Mouse (Mus musculus) MEL (cell line): ENCODE measurements around the gene Bcl11b. TPM values are rescaled to one million over a fixed set of nuclear protein-coding genes. Genes with fewer than 3 reads are reported as not detected.

ENCODE experiments used
- DNase-seq: peaks from one replicate; pipeline ENCODE4 v3.0.0; 2011; ENCODE audit warnings: low read depth, low spot score
- H3K27ac ChIP-seq: 2 replicates; pipeline ENCODE4 v1.5.1; 2012; ENCODE audit warnings: low read depth, mild to moderate bottlenecking, control low read depth, low read length, moderate library complexity; ENCODE audit not compliant: control insufficient read depth
- H3K27me3 ChIP-seq, 2 experiments: fragments of 150-350 bp in 1 of 2; sonication (generic) in 1 of 2; 2 replicates each; pipeline ENCODE4 v1.6.1; 2012; ENCODE audit warnings: low read length in 2 of 2, mild to moderate bottlenecking in 2 of 2, improper control_type of control experiment in 1 of 2, moderate library complexity in 1 of 2; ENCODE audit not compliant: insufficient read depth in 2 of 2, control insufficient read depth in 1 of 2
- H3K36me3 ChIP-seq, 2 experiments: 2 replicates each; pipeline ENCODE4 v1.6.1; 2012 to 2014; ENCODE audit warnings: low read length in 2 of 2, improper control_type of control experiment in 1 of 2, inconsistent platforms in 1 of 2, mild to moderate bottlenecking in 1 of 2; ENCODE audit not compliant: insufficient read depth in 2 of 2, control insufficient read depth in 1 of 2
- H3K4me1 ChIP-seq, 2 experiments: fragments of 150-350 bp in 1 of 2; sonication (generic) in 1 of 2; 2 replicates each; pipeline ENCODE4 v1.6.1; 2012; ENCODE audit warnings: low read length in 2 of 2, improper control_type of control experiment in 1 of 2, mild to moderate bottlenecking in 1 of 2; ENCODE audit not compliant: insufficient read depth in 2 of 2, control insufficient read depth in 1 of 2
- H3K4me3 ChIP-seq, 2 experiments: fragments of 150-350 bp in 1 of 2; sonication (generic) in 1 of 2; 2 replicates each; pipeline ENCODE4 v1.5.1; 2012; ENCODE audit warnings: low read depth in 2 of 2, low read length in 2 of 2, mild to moderate bottlenecking in 2 of 2, moderate library complexity in 2 of 2, control low read depth in 1 of 2, improper control_type of control experiment in 1 of 2; ENCODE audit not compliant: control insufficient read depth in 1 of 2, insufficient read depth in 1 of 2
- H3K79me2 ChIP-seq: 2 replicates; pipeline ENCODE4 v1.6.1; 2012; ENCODE audit warnings: mild to moderate bottlenecking, low read length, moderate library complexity; ENCODE audit not compliant: control insufficient read depth, poor library complexity, insufficient read depth
- H3K9ac ChIP-seq: 2 replicates; pipeline ENCODE4 v1.6.1; 2012; ENCODE audit warnings: low read depth, mild to moderate bottlenecking, control low read depth, low read length, moderate library complexity; ENCODE audit not compliant: control insufficient read depth, poor library complexity, severe bottlenecking
- H3K9me3 ChIP-seq: fragments of 150-350 bp; sonication (generic); replicated peaks from 2 replicates; pipeline ENCODE4 v1.6.1; 2012; ENCODE audit warnings: mild to moderate bottlenecking, low read length, improper control_type of control experiment, moderate library complexity; ENCODE audit not compliant: insufficient read depth
- BHLHE40 ChIP-seq: IDR thresholded peaks from 2 replicates; pipeline ENCODE4 v1.6.1; 2012; ENCODE audit warnings: low read depth, mild to moderate bottlenecking, inconsistent platforms, low read length, improper control_type of control experiment, borderline replicate concordance
- CHD2 ChIP-seq: IDR thresholded peaks from 2 replicates; pipeline ENCODE4 v1.6.1; 2011; ENCODE audit warnings: low read length, improper control_type of control experiment
- E2F4 ChIP-seq: IDR thresholded peaks from 2 replicates; pipeline ENCODE4 v1.6.1; 2011; ENCODE audit warnings: low read depth, low read length, improper control_type of control experiment, borderline replicate concordance
- ELF1 ChIP-seq: IDR thresholded peaks from 2 replicates; pipeline ENCODE4 v1.6.1; 2014; ENCODE audit warnings: low read depth, mild to moderate bottlenecking, inconsistent platforms, low read length, improper control_type of control experiment, moderate library complexity
- EP300 ChIP-seq, 2 experiments: IDR thresholded peaks; 2 replicates each; pipeline ENCODE4 v1.6.1; 2011; ENCODE audit warnings: improper control_type of control experiment in 2 of 2, low read length in 2 of 2, low read depth in 1 of 2, mild to moderate bottlenecking in 1 of 2
- ETS1 ChIP-seq: IDR thresholded peaks from 2 replicates; pipeline ENCODE4 v1.6.1; 2012; ENCODE audit warnings: low read depth, mild to moderate bottlenecking, inconsistent platforms, low read length, improper control_type of control experiment, moderate library complexity
- GABPA ChIP-seq: IDR thresholded peaks from 2 replicates; pipeline ENCODE4 v1.6.1; 2012; ENCODE audit warnings: low read depth, mild to moderate bottlenecking, inconsistent platforms, low read length, improper control_type of control experiment, moderate library complexity
- GATA1 ChIP-seq: IDR thresholded peaks from 2 replicates; pipeline ENCODE4 v1.6.1; 2011; ENCODE audit warnings: low read depth, low read length, improper control_type of control experiment
- JUND ChIP-seq: IDR thresholded peaks from 2 replicates; pipeline ENCODE4 v1.6.1; 2011; ENCODE audit warnings: low read depth, mild to moderate bottlenecking, improper control_type of control experiment, low read length
- MXI1 ChIP-seq: IDR thresholded peaks from 2 replicates; pipeline ENCODE4 v1.6.1; 2011; ENCODE audit warnings: mild to moderate bottlenecking, low read depth, low read length, improper control_type of control experiment
- MYB ChIP-seq: IDR thresholded peaks from 2 replicates; pipeline ENCODE4 v1.6.1; 2011; ENCODE audit warnings: mild to moderate bottlenecking, low read depth, low read length, improper control_type of control experiment
- MYC ChIP-seq: IDR thresholded peaks from 2 replicates; pipeline ENCODE4 v1.6.1; 2011; ENCODE audit warnings: low read depth, mild to moderate bottlenecking, low read length, improper control_type of control experiment, moderate library complexity
- NELFE ChIP-seq: IDR thresholded peaks from 2 replicates; pipeline ENCODE4 v1.6.1; 2011; ENCODE audit warnings: low read depth, low read length, improper control_type of control experiment
- NRF1 ChIP-seq: IDR thresholded peaks from 2 replicates; pipeline ENCODE4 v1.6.1; 2014; ENCODE audit warnings: low read depth, mild to moderate bottlenecking, inconsistent platforms, low read length, improper control_type of control experiment, moderate library complexity; ENCODE audit not compliant: poor library complexity, insufficient read depth, severe bottlenecking
- POLR2AphosphoS2 ChIP-seq: IDR thresholded peaks from 2 replicates; pipeline ENCODE4 v1.6.1; 2011; ENCODE audit warnings: low read length, improper control_type of control experiment
- RCOR1 ChIP-seq: IDR thresholded peaks from 2 replicates; pipeline ENCODE4 v1.6.1; 2012; ENCODE audit warnings: low read depth, mild to moderate bottlenecking, inconsistent platforms, low read length, improper control_type of control experiment
- SIN3A ChIP-seq: IDR thresholded peaks from 2 replicates; pipeline ENCODE4 v1.6.1; 2012; ENCODE audit warnings: low read length, improper control_type of control experiment, inconsistent platforms
- TAL1 ChIP-seq: IDR thresholded peaks from 2 replicates; pipeline ENCODE4 v1.6.1; 2012; ENCODE audit warnings: mild to moderate bottlenecking, inconsistent platforms, low read length, moderate library complexity, mixed read lengths
- TCF12 ChIP-seq: IDR thresholded peaks from 2 replicates; pipeline ENCODE4 v1.6.1; 2014; ENCODE audit warnings: low read depth, mild to moderate bottlenecking, inconsistent platforms, low read length, improper control_type of control experiment, moderate library complexity
- UBTF ChIP-seq: IDR thresholded peaks from 2 replicates; pipeline ENCODE4 v1.6.1; 2012; ENCODE audit warnings: low read depth, mild to moderate bottlenecking, inconsistent platforms, low read length, improper control_type of control experiment, moderate library complexity, borderline replicate concordance; ENCODE audit not compliant: insufficient read depth
- USF1 ChIP-seq: IDR thresholded peaks from 2 replicates; pipeline ENCODE4 v1.6.1; 2014; ENCODE audit warnings: low read depth, mild to moderate bottlenecking, inconsistent platforms, low read length, improper control_type of control experiment, moderate library complexity
- ZNF384 ChIP-seq: IDR thresholded peaks from 2 replicates; pipeline ENCODE4 v1.6.1; 2012; ENCODE audit warnings: low read depth, mild to moderate bottlenecking, inconsistent platforms, low read length, improper control_type of control experiment
- polyA plus RNA-seq, 2 experiments: library from polyadenylated mRNA; stranded (reverse) in 1 of 2; unstranded in 1 of 2; fragments of >175 nt in 1 of 2; fragments of >200 nt in 1 of 2; gene quantifications; 2 replicates each; pipeline versions ENCODE4 v1.2.1 to v1.2.4; 2012; ENCODE audit warnings: low replicate concordance in 2 of 2, low read depth in 1 of 2; ENCODE audit not compliant: insufficient read length in 2 of 2, insufficient read depth in 1 of 2, missing spikeins in 1 of 2
- total RNA-seq: library from RNA; depleted of rRNA; stranded (reverse); fragments of 300-350 nt; gene quantifications from 2 replicates; pipeline ENCODE4 v1.2.3, GENCODE M21; 2012; rRNA removed

Gene Bcl11b
- total RNA-seq: 0.07 TPM in 1 of 2 replicates, not detected in the other
- polyA plus RNA-seq: not detected

GRCm38 (mm10) chr12:108003483-108003882 lies at the start of gene Bcl11b:
Gene Bcl11b, minus strand, starts transcription at chr12:108003602.
- Histone ChIP-seq H3K27me3 (no peaks in the 10 kb centered on the region), H3K4me1 (no peaks in the 10 kb centered on the region), H3K79me2 (no peaks in the 10 kb centered on the region), H3K9ac (no peak within 1 kb of the TSS), H3K27ac (no peak within 1 kb of the TSS), H3K9me3 (no peaks in the 10 kb centered on the region), H3K4me3 (no peak within 1 kb of the TSS), H3K36me3 (no peaks in the 10 kb centered on the region)
- TF ChIP-seq ZNF384 (no peak), TAL1 (no peak), MXI1 (no peak), E2F4 (no peak), GATA1 (no peak), USF1 (no peak), NRF1 (no peak), CHD2 (no peak)
- no peak for DNase-seq

GRCm38 (mm10) chr12:108050996-108051395 lies 47.6 kb upstream of the Bcl11b start:
- no peaks in the 10 kb centered on the region for H3K36me3 ChIP-seq
- H3K4me3 ChIP-seq: no peak overlapping the region
- H3K9me3 ChIP-seq: no peaks in the 10 kb centered on the region
- no peaks in the 10 kb centered on the region for H3K27me3 ChIP-seq
- no peaks in the 10 kb centered on the region for H3K4me1 ChIP-seq
- TF ChIP-seq USF1 (no peak), EP300 (IDR thresholded peaks at IDR 0.05; ENCODE audit: low read depth in 1 of 2, low read length in 2 of 2) (no peak), ELF1 (no peak), UBTF (no peak), NRF1 (no peak), SIN3A (no peak), POLR2AphosphoS2 (no peak), NELFE (no peak), RCOR1 (no peak), ETS1 (no peak), MYB (no peak), GABPA (no peak), ZNF384 (no peak), GATA1 (no peak), JUND (no peak), TCF12 (no peak), MYC (no peak), BHLHE40 (no peak)
- no peak for DNase-seq
- no peak overlapping the region for H3K27ac ChIP-seq
- H3K9ac ChIP-seq: no peak overlapping the region
- no peaks in the 10 kb centered on the region for H3K79me2 ChIP-seq
